Mouse (Mus musculus) layer of hippocampus, adult 18-20 months (tissue): ENCODE results near the gene Cacna2d2. TPM values are rescaled to one million over a fixed set of nuclear protein-coding genes. Genes with fewer than 3 reads are reported as not detected.

Experiments
- DNase-seq, 2 experiments: peaks; one replicate each; pipeline ENCODE4 v3.0.0; 2022; ENCODE audit warnings: low spot score in 2 of 2
- total RNA-seq, 2 experiments: library from RNA; stranded (reverse); gene quantifications; 2 replicates each; pipeline ENCODE4 v1.2.3; 2021

Gene Cacna2d2
- total RNA-seq, 2 experiments from 2014 or later, result 15.1 to 17.7 TPM

- peak in 1 of 2 experiments; percentile 76 for DNase-seq
Observed at GRCm38 (mm10) chr9:107538231-107538630, 138.8 kb downstream of the Cacna2d2 start.

- DNase-seq, result no peak
Observed at GRCm38 (mm10) chr9:107538711-107539110, 139.3 kb downstream of the Cacna2d2 start.

GRCm38 (mm10) chr9:107539940-107540339 is 140.5 kb downstream of the Cacna2d2 start:
- DNase-seq, result no peak

GRCm38 (mm10) chr9:107540420-107540819 is 141.0 kb downstream of the Cacna2d2 start:
- DNase-seq, result no peak

GRCm38 (mm10) chr9:107541005-107541404 is 141.6 kb downstream of the Cacna2d2 start:
- DNase-seq, result no peak

GRCm38 (mm10) chr9:107541474-107542351 is 142.3 kb downstream of the Cacna2d2 start, which contains the start of the genes Cyb561d2 and Nprl2:
Gene Cyb561d2 (minus strand): TSS chr9:107542193.
Gene Nprl2 (plus strand): TSS chr9:107542226.
- DNase-seq, result peak; percentile 93 to 95

GRCm38 (mm10) chr9:107542352-107542686 is 142.9 kb downstream of the Cacna2d2 start:
- DNase-seq, result no peak

GRCm38 (mm10) chr9:107542721-107543120 is 143.3 kb downstream of the Cacna2d2 start:
- no peak for DNase-seq

GRCm38 (mm10) chr9:107543299-107543698 is 143.9 kb downstream of the Cacna2d2 start:
- DNase-seq, result no peak

GRCm38 (mm10) chr9:107544196-107544700 is 144.8 kb downstream of the Cacna2d2 start:
- no peak for DNase-seq

GRCm38 (mm10) chr9:107544729-107545128 is 145.3 kb downstream of the Cacna2d2 start:
- no peak for DNase-seq

GRCm38 (mm10) chr9:107545199-107545598 is 145.8 kb downstream of the Cacna2d2 start:
- DNase-seq, result no peak

- peak in 1 of 2 experiments; percentile 83 for DNase-seq
Observed at GRCm38 (mm10) chr9:107545602-107546001, 146.2 kb downstream of the Cacna2d2 start.

GRCm38 (mm10) chr9:107547026-107547425 is 147.6 kb downstream of the Cacna2d2 start, which contains the start of gene Zmynd10:
Gene Zmynd10 (plus strand): TSS chr9:107547298.
- peak; percentile 78 to 90 for DNase-seq

GRCm38 (mm10) chr9:107547957-107548356 is 148.5 kb downstream of the Cacna2d2 start:
- DNase-seq, result no peak

GRCm38 (mm10) chr9:107548820-107549219 is 149.4 kb downstream of the Cacna2d2 start:
- no peak for DNase-seq

GRCm38 (mm10) chr9:107549297-107550074 is 150.1 kb downstream of the Cacna2d2 start:
- DNase-seq, result no peak

GRCm38 (mm10) chr9:107550491-107551116 is 151.2 kb downstream of the Cacna2d2 start:
- no peak for DNase-seq

GRCm38 (mm10) chr9:107551117-107551889 is 151.9 kb downstream of the Cacna2d2 start, which contains the start of gene Rassf1:
Gene Rassf1 (plus strand): TSS chr9:107551555.
- no peak for DNase-seq

- DNase-seq, result no peak
Observed at GRCm38 (mm10) chr9:107551890-107552355, 152.5 kb downstream of the Cacna2d2 start.
